Mouse (Mus musculus): ENCODE data around the gene Calm1.

GRCm38 (mm10) chr12:100239404-100239803 is 40.2 kb downstream of the Calm1 start:
- no peak for TF ChIP-seq CTCF (IDR thresholded peaks at IDR 0.05; ENCODE audit: low read depth, low read length)
- no peak for TF ChIP-seq POLR2A (IDR thresholded peaks at IDR 0.05; ENCODE audit: borderline replicate concordance, low read depth, low read length)

Measured in bone marrow macrophage, adult 2 months (primary cell).